In genomic region chr10:11361985-11362692, GRCm38 (mm10) we compare ENCODE assay signal across 8 mouse cellular contexts. TPM values are rescaled to one million over a fixed set of nuclear protein-coding genes. Genes with fewer than 3 reads are reported as not detected.
DNase-seq lines count a peak whose midpoint lies in the region.

No protein-coding gene starts in this region.

- peak; percentile 26 to 63 for DNase-seq in heart, adult 18-20 months
- no peak for DNase-seq in heart, postnatal 4 days
- peak; percentile 34 to 36 for DNase-seq in right cerebral cortex, postnatal 10 days (ENCODE audit: low spot score in 2 of 2)
- no peak for DNase-seq in right cerebral cortex, postnatal 14 days
- DNase-seq in embryo, embryonic 11 days, result peak; percentile 74
- peak; percentile 24 for DNase-seq in layer of hippocampus, adult 9-11 months
- DNase-seq in splenic B cell, adult 2 months (ENCODE audit: low read depth, low spot score), result peak; percentile 42
- no peak for DNase-seq in gastrocnemius, adult 8-10 months (ENCODE audit: low spot score in 2 of 2)

- no peaks in the 10 kb centered on the region for H3K36me3 ChIP-seq in splenic B cell, adult 2 months (ENCODE audit: control insufficient read depth, insufficient read depth, low read length, poor library complexity, severe bottlenecking)

- no peaks in the 10 kb centered on the region for H3K27me3 ChIP-seq in splenic B cell, adult 2 months (ENCODE audit: control insufficient read depth, insufficient read depth, low read length, poor library complexity, severe bottlenecking)

RNA-seq across cellular contexts. Expression of gene Epm2a, which starts 18.9 kb away (rescaled TPM):
- 10 to 100 TPM; 37.5 to 40.5 TPM for total RNA-seq in heart, adult 18-20 months (2021)
- 10 to 100 TPM; 12.6 to 12.9 TPM for total RNA-seq in heart, postnatal 4 days (2021)
- 100 to 1,000 TPM in 3 of 4 experiments, 10 to 100 TPM in 1; 97.5 to 118 (median 104) TPM for total RNA-seq in gastrocnemius, adult 8-10 months (2022)

Comparison
In these comparisons a context has a peak if more than half of its experiments do, and no peak if none do; other contexts are left out.
1. DNase-seq: peak in heart, adult 18-20 months (2 of 2), right cerebral cortex, postnatal 10 days (2 of 2), embryo, embryonic 11 days (single experiment), layer of hippocampus, adult 9-11 months (single experiment) and splenic B cell, adult 2 months (single experiment); none in heart, postnatal 4 days (single experiment), right cerebral cortex, postnatal 14 days (single experiment) and gastrocnemius, adult 8-10 months (0 of 2).